Mouse (Mus musculus) layer of hippocampus, adult 9-10 months (tissue): ENCODE results near the gene Rnasek.
A peak's percentile ranks its signal among the peaks of the same experiment; 100 is the strongest.

ENCODE experiments used
- DNase-seq: peaks from one replicate; pipeline ENCODE4 v3.0.0; 2022; ENCODE audit warnings: low spot score

Gene Rnasek

GRCm38 (mm10) chr11:70239541-70240279 is at the start of gene Rnasek, which contains the start of gene Gm21988:
TSS of gene Rnasek (minus strand) at chr11:70239842.
TSS of gene Gm21988 (minus strand) at chr11:70239830.
- DNase-seq, result peak; percentile 93

- no peak for DNase-seq
Measured at GRCm38 (mm10) chr11:70289236-70289635, 49.6 kb upstream of the Rnasek start.

GRCm38 (mm10) chr11:70288102-70288501 is 48.5 kb upstream of the Rnasek start:
- DNase-seq, result no peak

GRCm38 (mm10) chr11:70285686-70286085 is 46.0 kb upstream of the Rnasek start:
- DNase-seq, result no peak

GRCm38 (mm10) chr11:70284757-70285156 is 45.1 kb upstream of the Rnasek start:
- DNase-seq, result no peak

GRCm38 (mm10) chr11:70283666-70284065 is 44.0 kb upstream of the Rnasek start:
- no peak for DNase-seq

- DNase-seq, result no peak
Measured at GRCm38 (mm10) chr11:70280441-70280840, 40.8 kb upstream of the Rnasek start.

- DNase-seq, result no peak
Measured at GRCm38 (mm10) chr11:70278961-70279360, 39.3 kb upstream of the Rnasek start.

- no peak for DNase-seq
Measured at GRCm38 (mm10) chr11:70271641-70272040, 32.0 kb upstream of the Rnasek start.

- no peak for DNase-seq
Measured at GRCm38 (mm10) chr11:70266405-70266804, 26.8 kb upstream of the Rnasek start.

- no peak for DNase-seq
Measured at GRCm38 (mm10) chr11:70265819-70266218, 26.2 kb upstream of the Rnasek start.

- DNase-seq, result no peak
Measured at GRCm38 (mm10) chr11:70265252-70265651, 25.6 kb upstream of the Rnasek start.

- no peak for DNase-seq
Measured at GRCm38 (mm10) chr11:70259035-70259434, 19.4 kb upstream of the Rnasek start.

GRCm38 (mm10) chr11:70254931-70255531 is 15.4 kb upstream of the Rnasek start, which contains the start of gene Alox12:
TSS of gene Alox12 (minus strand) at chr11:70255353.
- DNase-seq, result no peak

- DNase-seq, result no peak
Measured at GRCm38 (mm10) chr11:70254337-70254736, 14.7 kb upstream of the Rnasek start.

- no peak for DNase-seq
Measured at GRCm38 (mm10) chr11:70251853-70252252, 12.2 kb upstream of the Rnasek start.

- DNase-seq, result no peak
Measured at GRCm38 (mm10) chr11:70250150-70250549, 10.5 kb upstream of the Rnasek start.

GRCm38 (mm10) chr11:70247136-70247845 is 7.6 kb upstream of the Rnasek start:
- no peak for DNase-seq

- no peak for DNase-seq
Measured at GRCm38 (mm10) chr11:70242591-70242990, 2.9 kb upstream of the Rnasek start.

GRCm38 (mm10) chr11:70238591-70239440 is 826 bp downstream of the Rnasek start:
- DNase-seq, result no peak

- DNase-seq, result peak; percentile 80
Measured at GRCm38 (mm10) chr11:70237457-70238167, 2.0 kb downstream of the Rnasek start, which contains the start of gene 0610010K14Rik. TSS of gene 0610010K14Rik (minus strand) at chr11:70237914.
